Mouse (Mus musculus) effector memory CD4-positive, alpha-beta T cell, adult 5 months (primary cell): ENCODE results near the gene H2-T23. TPM values are rescaled to one million over a fixed set of nuclear protein-coding genes. Genes with fewer than 3 reads are reported as not detected.

ENCODE experiments used
- polyA plus RNA-seq: library from polyadenylated mRNA; unstranded; fragments of 100-300 nt; shearing (Covaris generic); gene quantifications from one replicate; pipeline ENCODE4 v1.2.1, GENCODE M21; 2017

H2-T23 gene
- 476 TPM for polyA plus RNA-seq

GRCm38 (mm10) chr17:36032351-36032875 lies at the start of gene H2-T23:
Gene H2-T23 (minus strand): TSS chr17:36032855.

GRCm38 (mm10) chr17:36058362-36058761 lies 25.7 kb upstream of the H2-T23 start, which contains the start of gene Gm11127:
Gene Gm11127 (minus strand): TSS chr17:36058371.

GRCm38 (mm10) chr17:36042610-36043169 lies 10.0 kb upstream of the H2-T23 start, which contains the start of the genes H2-T22 and Gm6034:
Gene H2-T22 (minus strand): TSS chr17:36042747.
Gene Gm6034 (plus strand): TSS chr17:36042961.

GRCm38 (mm10) chr17:36020191-36021073 lies 12.2 kb downstream of the H2-T23 start, which contains the start of gene H2-T24:
Gene H2-T24 (minus strand): TSS chr17:36020560.

Other genes with a start within 250 kb of the H2-T23 start
- 29.2 TPM for gene Ier3, start 211.2 kb downstream of the H2-T23 start, polyA plus RNA-seq
- gene Flot1, start 209.6 kb downstream of the H2-T23 start, polyA plus RNA-seq: 52.6 TPM
- gene Tubb5, start 194.5 kb downstream of the H2-T23 start, polyA plus RNA-seq: 71.0 TPM
- 9.5 TPM for gene Mdc1, start 191.3 kb downstream of the H2-T23 start, polyA plus RNA-seq
- gene Nrm, start 171.5 kb downstream of the H2-T23 start, polyA plus RNA-seq: 24.1 TPM
- gene Ppp1r18, start 167.3 kb downstream of the H2-T23 start, polyA plus RNA-seq: 384 TPM
- gene Dhx16, start 153.0 kb downstream of the H2-T23 start, polyA plus RNA-seq: 54.0 TPM
- 32.9 TPM for gene 2310061I04Rik, start 135.4 kb downstream of the H2-T23 start, polyA plus RNA-seq
- gene Atat1, start 122.8 kb downstream of the H2-T23 start, polyA plus RNA-seq: 13.2 TPM
- 93.2 TPM for gene Mrps18b, start 116.5 kb downstream of the H2-T23 start, polyA plus RNA-seq
- 76.6 TPM for gene Ppp1r10, start 116.4 kb downstream of the H2-T23 start, polyA plus RNA-seq
- 137 TPM for gene Abcf1, start 63.1 kb downstream of the H2-T23 start, polyA plus RNA-seq
- gene Gnl1, start 53.0 kb downstream of the H2-T23 start, polyA plus RNA-seq: 74.2 TPM
- gene Prr3, start 52.6 kb downstream of the H2-T23 start, polyA plus RNA-seq: 24.6 TPM
- gene H2-T24, start 12.3 kb downstream of the H2-T23 start, polyA plus RNA-seq: 10.5 TPM
- 161 TPM for gene H2-T22, start 9.9 kb upstream of the H2-T23 start, polyA plus RNA-seq
- gene Gm6034, start 10.1 kb upstream of the H2-T23 start, polyA plus RNA-seq: 0.95 TPM
- gene Gm11127, start 25.5 kb upstream of the H2-T23 start, polyA plus RNA-seq: not detected
- gene Gm19684, start 88.8 kb upstream of the H2-T23 start, polyA plus RNA-seq: 1.5 TPM
- gene Gm7030, start 96.6 kb upstream of the H2-T23 start, polyA plus RNA-seq: not detected
- 8.8 TPM for gene Gm8909, start 135.7 kb upstream of the H2-T23 start, polyA plus RNA-seq
- 0.84 TPM for gene H2-T3, start 157.4 kb upstream of the H2-T23 start, polyA plus RNA-seq
- gene Rpp21, start 225.2 kb upstream of the H2-T23 start, polyA plus RNA-seq: 120 TPM
- gene Trim39, start 239.4 kb upstream of the H2-T23 start, polyA plus RNA-seq: 52.0 TPM